Mouse (Mus musculus): ENCODE results near the gene Kcnip4. TPM values are rescaled to one million over a fixed set of nuclear protein-coding genes. Genes with fewer than 3 reads are reported as not detected.

Gene Kcnip4
- total RNA-seq (2021): 10 to 100 TPM; 53.6 to 58.8 TPM
- long read RNA-seq, experiment 1, partial matches to known transcripts: 57 of 69 reads
- long read RNA-seq, experiment 1, other reads (novel, unspliced or antisense): 10 of 69 reads
- long read RNA-seq, experiment 2, partial matches to known transcripts: 45 of 54 reads
- long read RNA-seq, experiment 2, other reads (novel, unspliced or antisense): 7 of 54 reads

DNA sequence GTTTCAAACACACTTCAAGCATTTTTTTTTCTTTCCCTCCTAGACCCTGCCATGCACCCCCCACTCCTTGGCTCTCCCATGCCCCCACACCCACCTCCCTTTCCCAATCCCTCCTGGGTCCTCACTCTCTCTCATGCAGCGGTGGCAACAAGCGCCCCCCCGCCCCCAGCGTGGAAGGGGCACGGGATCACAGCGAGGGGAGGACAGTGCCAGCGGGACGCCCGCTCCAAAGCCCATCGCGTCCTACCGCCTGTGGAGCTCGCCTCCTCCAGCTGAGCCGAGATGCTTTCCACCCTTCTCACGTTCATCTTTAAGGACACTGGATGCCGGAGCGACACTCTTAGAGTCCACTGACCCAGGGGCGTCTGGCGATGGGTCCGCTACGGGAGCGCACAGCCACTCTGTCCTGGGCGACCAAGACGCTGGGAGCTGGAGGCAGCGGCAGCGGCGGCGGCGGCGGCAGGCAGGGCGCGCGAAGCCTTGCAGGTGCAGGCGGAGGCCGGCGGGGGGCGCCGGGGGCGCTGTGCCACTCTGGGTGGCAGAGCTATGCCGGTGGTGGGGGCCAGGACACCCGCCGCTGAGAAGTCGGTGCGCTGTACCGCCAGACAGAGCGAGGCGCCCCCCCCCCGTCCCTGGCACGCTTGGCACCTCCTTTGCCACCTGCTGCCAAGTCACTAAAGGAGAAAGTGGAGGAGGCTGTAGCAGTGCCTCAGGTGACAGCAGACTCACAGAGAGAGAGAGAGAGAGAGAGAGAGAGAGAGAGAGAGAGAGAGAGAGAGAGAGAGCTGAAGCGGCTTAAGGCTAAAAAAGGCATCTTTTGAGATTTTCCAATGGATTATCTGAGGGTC lies at the start of gene Kcnip4:
Kcnip4 (minus strand) TSS at position 514 of the 848 bp plus-strand sequence.
- DNase-seq (ENCODE audit: low spot score in 2 of 2): peak; percentile 74 to 87

DNA sequence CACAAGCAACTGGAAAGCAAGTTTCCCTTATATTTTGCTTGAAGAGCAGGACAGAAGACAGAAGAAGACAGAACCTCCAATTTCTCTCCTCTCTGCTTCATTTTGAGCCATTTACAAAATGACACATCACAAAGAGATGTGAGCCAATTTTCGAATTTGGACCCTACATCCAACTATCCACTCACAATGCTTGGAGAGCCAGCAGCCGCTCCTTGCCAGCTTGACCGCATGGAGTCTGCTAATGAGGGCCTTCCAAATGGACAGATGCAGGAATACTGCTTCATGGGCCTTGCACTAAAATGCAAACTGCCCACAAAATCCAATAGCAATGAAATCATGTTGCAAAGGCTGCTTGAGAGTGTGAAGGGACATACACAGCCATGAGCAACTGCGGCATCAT lies 47.2 kb upstream of the Kcnip4 start:
- no peak for DNase-seq (ENCODE audit: low spot score in 2 of 2)

DNA sequence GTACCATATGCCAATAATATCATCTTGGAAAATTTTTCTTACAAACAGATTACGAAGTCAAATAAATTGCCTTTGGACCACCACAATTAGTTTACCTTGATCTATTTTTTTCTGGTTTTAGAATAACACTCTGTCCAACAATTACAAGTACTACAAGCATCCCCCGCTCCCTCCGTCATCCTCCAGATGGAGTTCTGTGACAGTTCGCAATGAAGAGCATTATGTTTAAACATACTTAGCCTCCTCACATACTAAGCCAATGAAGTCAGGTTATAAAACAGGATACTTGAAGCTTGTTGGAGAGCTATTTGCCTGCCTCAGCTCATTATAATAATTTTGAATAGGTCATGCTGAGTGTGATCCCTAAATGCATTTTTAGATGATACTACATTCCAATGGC lies 39.0 kb upstream of the Kcnip4 start:
- DNase-seq (ENCODE audit: low spot score in 2 of 2): no peak

GRCm38 (mm10) chr5:49557436-49557835 lies 32.7 kb upstream of the Kcnip4 start:
- DNase-seq (ENCODE audit: low spot score in 2 of 2): no peak

GRCm38 (mm10) chr5:49547884-49548283 lies 23.2 kb upstream of the Kcnip4 start:
- peak; percentile 56 to 71 for DNase-seq (ENCODE audit: low spot score in 2 of 2)

GRCm38 (mm10) chr5:49529362-49529761 lies 4.7 kb upstream of the Kcnip4 start:
- no peak for DNase-seq (ENCODE audit: low spot score in 2 of 2)

GRCm38 (mm10) chr5:49525242-49525612 lies 520 bp upstream of the Kcnip4 start:
- DNase-seq (ENCODE audit: low spot score in 2 of 2): peak; percentile 17 to 21

DNA sequence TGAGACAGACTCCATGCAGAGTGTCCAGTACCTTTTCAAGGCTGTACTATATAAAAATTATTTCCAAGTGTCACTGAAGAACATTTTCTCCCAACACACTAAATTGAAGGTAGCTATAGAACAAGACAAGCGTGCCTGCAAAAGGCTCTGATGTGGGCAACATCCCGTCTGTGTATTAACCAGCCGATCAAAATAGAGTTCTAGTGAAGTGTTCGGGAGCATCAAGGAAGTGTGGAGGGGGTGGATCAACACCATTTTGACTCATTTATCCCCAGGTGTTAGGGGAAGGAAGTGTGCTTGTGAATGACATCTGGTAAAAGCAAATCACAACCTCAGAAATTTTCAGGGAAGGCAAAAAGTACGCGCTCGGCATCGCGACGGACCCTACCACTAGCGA lies 712 bp downstream of the Kcnip4 start:
- DNase-seq (ENCODE audit: low spot score in 2 of 2): peak; percentile 11 to 33

- no peak for DNase-seq (ENCODE audit: low spot score in 2 of 2)
Observed at GRCm38 (mm10) chr5:49522986-49523385, 1.7 kb downstream of the Kcnip4 start.

DNA sequence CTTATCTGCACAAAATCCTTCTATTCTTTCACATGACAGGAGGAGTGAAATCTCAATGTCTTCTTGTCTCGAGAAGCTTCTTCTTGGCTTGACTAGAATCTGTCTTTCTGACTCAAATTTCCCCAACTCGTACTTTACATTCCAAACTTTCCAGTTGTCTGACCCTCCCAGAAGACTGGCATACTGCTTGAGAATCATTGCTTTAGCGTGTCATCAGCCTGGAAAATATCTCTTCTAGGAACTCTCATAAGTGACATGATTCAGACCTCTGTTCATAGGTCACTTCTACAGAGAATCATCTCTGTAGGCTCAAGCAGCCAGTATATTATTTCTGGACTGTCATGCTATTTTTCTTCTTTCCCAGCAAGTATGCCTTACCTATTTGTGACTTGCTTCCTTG lies 26.0 kb downstream of the Kcnip4 start:
- DNase-seq (ENCODE audit: low spot score in 2 of 2): no peak

GRCm38 (mm10) chr5:49487270-49487669 lies 37.4 kb downstream of the Kcnip4 start:
- no peak for DNase-seq (ENCODE audit: low spot score in 2 of 2)

DNA sequence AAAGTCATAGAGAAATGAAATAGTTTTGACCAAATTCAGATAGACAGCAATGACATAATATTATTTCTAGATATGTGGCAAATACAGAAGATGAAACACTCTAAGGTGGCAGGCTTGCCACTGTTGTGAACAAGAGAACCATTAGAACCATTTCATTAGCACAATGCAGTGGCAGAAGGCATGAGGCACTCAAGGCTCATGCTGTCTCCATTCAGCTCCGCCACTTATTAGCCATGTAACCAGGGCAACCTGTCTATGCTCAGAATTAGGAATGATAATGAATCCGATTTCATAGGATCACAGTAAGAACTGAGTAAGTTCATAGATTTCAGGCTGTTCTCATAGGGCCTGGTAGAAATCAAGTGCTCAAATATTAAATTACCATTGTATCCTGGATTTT lies 54.0 kb downstream of the Kcnip4 start:
- DNase-seq (ENCODE audit: low spot score in 2 of 2): no peak

DNA sequence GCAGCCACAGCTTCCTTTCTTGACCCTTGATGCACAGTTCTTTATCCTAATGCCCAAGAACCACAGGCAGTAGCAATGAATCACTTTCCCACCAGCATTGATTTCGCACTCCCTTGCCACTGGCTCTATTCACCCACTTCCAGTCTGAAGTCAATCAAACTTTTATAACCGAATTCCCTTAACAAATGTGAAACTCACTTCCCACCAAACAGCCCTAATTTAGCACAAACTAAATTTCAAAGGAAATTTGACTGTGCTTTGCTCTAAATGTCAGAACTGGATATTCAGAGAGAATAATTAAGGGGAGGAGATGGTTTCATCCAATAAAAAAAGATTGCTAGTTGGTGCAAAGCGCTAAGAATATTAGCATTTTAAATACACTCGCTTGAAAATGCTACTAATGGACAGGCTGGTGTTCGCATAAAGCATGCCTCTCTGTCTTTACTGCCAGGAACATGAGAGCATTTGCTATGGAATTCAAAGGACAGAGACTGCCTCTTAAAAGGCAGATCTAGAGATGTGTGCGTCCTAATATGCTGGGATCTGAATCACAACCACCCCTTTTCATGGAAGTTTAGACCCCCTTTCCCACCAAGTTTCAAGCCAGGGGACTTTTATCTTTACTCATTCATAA lies 63.9 kb downstream of the Kcnip4 start:
- DNase-seq (ENCODE audit: low spot score in 2 of 2): no peak

- no peak for DNase-seq (ENCODE audit: low spot score in 2 of 2)
Observed at GRCm38 (mm10) chr5:49453100-49453499, 71.6 kb downstream of the Kcnip4 start.

DNA sequence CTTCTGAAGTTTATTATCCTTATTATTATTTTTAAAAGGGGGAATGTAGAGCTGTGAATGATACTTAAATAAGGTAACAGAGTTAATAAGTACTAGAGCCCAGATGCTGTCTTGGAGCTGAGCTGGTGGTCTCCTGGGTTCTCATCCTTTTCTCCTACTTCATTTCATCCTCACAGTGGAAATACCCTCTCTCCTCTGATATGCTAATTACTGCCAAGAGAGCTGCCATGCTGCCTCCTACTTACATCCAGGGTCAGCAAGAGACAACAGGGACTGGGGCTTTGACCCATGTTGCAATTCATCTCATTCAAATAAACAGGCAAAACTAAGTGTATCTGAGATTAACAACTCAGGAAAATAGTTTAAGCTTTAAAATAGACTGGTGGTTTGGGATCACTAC lies 73.4 kb downstream of the Kcnip4 start:
- no peak for DNase-seq (ENCODE audit: low spot score in 2 of 2)

DNA sequence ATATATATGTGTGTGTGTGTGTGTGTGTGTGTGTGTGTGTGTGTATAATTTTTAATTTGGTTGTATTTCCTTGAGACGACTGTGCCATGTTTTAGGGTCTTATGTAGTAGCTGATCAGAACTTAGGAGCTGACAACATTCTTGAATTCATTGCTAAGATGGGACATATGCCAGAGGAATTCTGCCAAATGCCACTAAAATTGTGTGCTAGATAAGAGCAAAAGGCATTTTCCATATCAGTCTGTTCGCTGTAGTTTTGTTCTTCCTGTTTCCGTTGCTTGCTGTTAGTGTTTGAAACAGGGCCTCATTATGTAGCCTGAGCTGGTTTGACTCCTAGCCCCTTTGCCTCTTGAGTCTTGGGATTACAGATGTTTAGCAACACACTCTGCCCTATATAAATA lies 73.8 kb downstream of the Kcnip4 start:
- DNase-seq (ENCODE audit: low spot score in 2 of 2): no peak

- DNase-seq (ENCODE audit: low spot score in 2 of 2): no peak
Observed at GRCm38 (mm10) chr5:49437236-49437635, 87.5 kb downstream of the Kcnip4 start.

DNA sequence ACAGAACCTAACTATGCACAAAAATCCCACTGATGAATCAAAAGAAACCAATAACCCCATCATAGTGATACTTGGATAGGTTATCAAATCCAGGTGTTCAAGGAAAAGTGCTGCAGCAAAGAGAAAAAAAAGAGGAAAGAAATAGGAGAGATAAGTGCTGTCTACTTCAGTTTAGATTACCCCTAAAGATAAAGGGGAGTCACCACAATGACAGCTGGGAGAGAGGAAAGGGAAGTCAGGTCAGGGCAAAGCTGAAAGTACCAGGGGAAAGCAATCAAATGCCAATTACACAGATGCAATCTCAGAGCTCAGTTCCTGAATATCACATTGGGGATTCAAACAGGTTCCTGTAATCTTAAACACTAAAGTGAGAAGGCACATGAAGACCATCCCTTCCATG lies 97.0 kb downstream of the Kcnip4 start:
- DNase-seq (ENCODE audit: low spot score in 2 of 2): no peak

DNA sequence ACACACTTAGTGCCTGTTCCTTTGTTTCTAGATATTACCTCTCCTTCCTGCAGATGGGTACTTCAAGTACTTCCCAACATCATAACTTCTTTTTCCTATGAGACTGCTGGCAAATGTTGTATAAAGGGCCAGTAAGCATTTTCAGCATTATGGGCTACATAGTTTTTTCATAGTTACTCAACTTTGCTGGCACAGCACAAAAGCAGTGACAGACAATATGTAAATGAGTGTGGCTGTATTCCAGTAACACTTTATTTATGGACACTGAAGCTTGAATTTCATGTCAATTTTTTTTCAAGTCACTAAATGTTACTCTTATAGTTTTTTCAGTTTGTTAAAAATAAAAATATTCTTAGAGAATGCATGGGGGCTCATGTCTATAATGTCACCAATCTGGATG lies 105.0 kb downstream of the Kcnip4 start:
- DNase-seq (ENCODE audit: low spot score in 2 of 2): no peak

DNA sequence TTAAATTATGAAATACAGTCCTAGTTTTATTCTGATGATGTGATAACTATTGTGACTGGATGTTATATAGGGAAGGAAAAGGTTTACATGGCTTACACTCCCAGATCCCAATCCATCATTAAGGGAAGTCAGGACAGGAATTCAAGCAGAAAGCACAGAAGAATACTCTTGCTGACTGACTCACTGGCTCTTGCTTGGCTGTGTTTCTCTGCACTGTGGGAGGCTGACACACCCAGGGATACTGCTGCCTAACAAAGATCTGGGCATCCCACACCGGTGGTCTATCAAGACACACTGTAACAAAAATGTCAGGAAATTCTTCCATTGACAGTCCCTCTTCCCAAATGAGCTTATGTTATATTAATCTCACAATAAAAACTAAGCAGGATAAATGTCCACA lies 116.4 kb downstream of the Kcnip4 start:
- DNase-seq (ENCODE audit: low spot score in 2 of 2): no peak

DNA sequence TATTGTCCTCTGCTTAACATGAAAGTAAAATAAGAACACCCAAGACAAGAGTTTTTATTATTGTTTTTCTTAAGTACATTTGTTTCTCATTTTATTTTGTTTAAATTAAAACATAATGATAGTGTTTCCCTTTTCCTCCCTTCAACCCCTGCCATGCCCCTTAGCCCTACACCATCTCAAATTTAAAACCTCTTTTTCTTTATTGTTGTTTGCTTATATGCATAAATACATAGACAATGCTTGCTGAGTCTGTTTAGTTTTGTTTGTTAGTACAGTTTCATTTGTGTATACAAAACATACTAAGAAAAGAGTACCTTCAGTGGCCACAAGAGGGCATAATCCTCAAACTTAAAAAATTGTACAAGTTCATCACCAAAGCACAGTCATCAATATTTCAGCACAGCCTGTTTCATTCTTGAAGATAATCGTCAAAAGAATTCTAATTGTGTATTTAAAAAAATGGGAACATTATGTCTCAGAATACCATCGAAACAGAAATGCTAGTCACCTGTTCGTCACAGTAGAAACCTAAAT lies 154.1 kb downstream of the Kcnip4 start:
- peak in 1 of 2 experiments; percentile 39 for DNase-seq (ENCODE audit: low spot score in 2 of 2)
